Mouse (Mus musculus) liver, postnatal 0 days (tissue): ENCODE results near the gene Atp6v1g1.

Source experiments
- CTCF ChIP-seq: sonication (generic); IDR thresholded peaks from 2 replicates; pipeline ENCODE4 v1.5.1; 2016; ENCODE audit warnings: antibody characterized with exemption, low read depth
- EP300 ChIP-seq: IDR thresholded peaks from 2 replicates; pipeline ENCODE4 v1.6.1; 2016; ENCODE audit warnings: antibody characterized with exemption, low read depth, mild to moderate bottlenecking

- TF ChIP-seq CTCF (no peak), EP300 (no peak)
Observed at GRCm38 (mm10) chr4:63543746-63544493, 652 bp upstream of the Atp6v1g1 start.
